Mouse (Mus musculus): ENCODE data around the gene Snd1.

DNA sequence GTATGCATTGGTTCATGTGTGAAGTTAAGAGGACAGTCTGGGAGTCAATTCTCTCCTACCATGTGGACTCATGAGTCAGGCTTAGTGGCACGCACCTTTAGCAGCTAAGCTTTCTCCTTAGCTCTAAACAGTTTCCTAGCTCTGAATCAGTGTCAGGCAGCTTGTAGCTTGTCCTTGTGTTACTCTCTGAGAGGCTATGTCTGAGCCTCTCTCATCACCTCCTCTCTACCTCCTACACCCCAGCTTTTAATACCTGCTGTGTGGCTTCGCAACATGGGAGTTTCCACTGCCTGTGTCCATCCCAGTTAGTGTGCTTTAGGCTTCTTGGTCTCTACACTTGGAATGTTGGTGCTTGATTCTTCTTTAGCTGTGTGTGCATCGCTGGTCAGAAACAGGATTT, 39.3 kb downstream of the Snd1 start:
- no peak for TF ChIP-seq CTCF (IDR thresholded peaks at IDR 0.05; ENCODE audit: low read depth)
- TF ChIP-seq EP300 (IDR thresholded peaks at IDR 0.05; ENCODE audit: low read depth) = no peak

All from liver, embryonic 14.5 days (tissue).